Comparison of ENCODE assay signal across 9 mouse cellular contexts in genomic region chr15:88836571-88836970, GRCm38 (mm10). TPM values are rescaled to one million over a fixed set of nuclear protein-coding genes. Genes with fewer than 3 reads are reported as not detected.
DNase-seq lines count a peak whose midpoint lies in the region; ATAC-seq lines count a peak whose summit lies in the region.
"Had no signal": no experiment of that assay in that cellular context is flagged by ENCODE, and none has a peak within 500 bp of the region (broad histone marks: within the 10 kb centered on the region; RNA-seq: fewer than 3 reads in every experiment).

No protein-coding gene starts in this region.

- no peak overlapping the region for H3K9ac ChIP-seq in heart, embryonic 15.5 days
- H3K9ac ChIP-seq in embryonic facial prominence, embryonic 14.5 days (ENCODE audit: low read depth, low read length) = no peak overlapping the region
- no peak overlapping the region; the same call in 1 of the 2 replicates for H3K9ac ChIP-seq in intestine, embryonic 16.5 days (ENCODE audit: low read depth, low read length)
- H3K9ac ChIP-seq in midbrain, embryonic 16.5 days (ENCODE audit: low read depth, low read length) = 0 out of 2 replicates have a peak overlapping the region, but pooled peaks have one; percentile 3

- peaks cover 62% of the 10 kb centered on the region for H3K4me1 ChIP-seq in heart, embryonic 15.5 days (replicated peaks)
- H3K4me1 ChIP-seq in embryonic facial prominence, embryonic 14.5 days (ENCODE audit: control insufficient read depth, insufficient read depth, low read length) = peaks cover 18% of the 10 kb centered on the region
- H3K4me1 ChIP-seq in intestine, embryonic 16.5 days (ENCODE audit: control insufficient read depth, insufficient read depth, low read length) = peaks cover 31% of the 10 kb centered on the region
- peaks cover 20% of the 10 kb centered on the region for H3K4me1 ChIP-seq in midbrain, embryonic 16.5 days (ENCODE audit: control insufficient read depth, insufficient read depth, low read length)

- intact Hi-C loops in gastrocnemius, postnatal 14 days (cut with DNase I; ENCODE audit: low total_unique reads) = no loop called here

- H3K27ac ChIP-seq in heart, embryonic 15.5 days = peak overlapping the region; percentile 5; the same call in 1 of the 2 replicates
- no peak overlapping the region for H3K27ac ChIP-seq in embryonic facial prominence, embryonic 14.5 days (replicated peaks; ENCODE audit: low read depth, low read length)
- H3K27ac ChIP-seq in intestine, embryonic 16.5 days (ENCODE audit: low read length) = peak overlapping the region; percentile 26; the same call in 1 of the 2 replicates
- H3K27ac ChIP-seq in midbrain, embryonic 16.5 days (ENCODE audit: low read length) = no peak overlapping the region

- DNase-seq in heart, adult 8-10 months (ENCODE audit: low spot score) = no peak
- DNase-seq in embryonic facial prominence, embryonic 14.5 days (ENCODE audit: low spot score) = no peak
- DNase-seq in gastrocnemius, postnatal 14 days = no peak
- no peak for DNase-seq in layer of hippocampus, adult 18-20 months (ENCODE audit: low spot score in 2 of 2)
- DNase-seq in gastrocnemius, postnatal 4 days (ENCODE audit: low spot score in 2 of 2) = no peak

- 62% methylated on average over 5 of the region's 5 CpGs for WGBS in heart, embryonic 15.5 days
- 60% methylated on average over 5 of the region's 5 CpGs for whole genome bisulfite sequencing in embryonic facial prominence, embryonic 14.5 days
- WGBS in intestine, embryonic 16.5 days = 49% methylated on average over 5 of the region's 5 CpGs
- 85% methylated on average over 5 of the region's 5 CpGs for WGBS in midbrain, embryonic 16.5 days

- no peak for ATAC-seq in heart, embryonic 15.5 days (replicated peaks; ENCODE audit: insufficient number of reproducible peaks, insufficient read depth, low FRiP score, low read depth)
- ATAC-seq in embryonic facial prominence, embryonic 14.5 days (ENCODE audit: low read depth) = no peak
- 0 out of 2 replicates have a peak, but pooled peaks have one; percentile 5 for ATAC-seq in intestine, embryonic 16.5 days
- no peak for ATAC-seq in midbrain, embryonic 16.5 days

- H3K27me3 ChIP-seq in heart, embryonic 15.5 days = no peaks in the 10 kb centered on the region
- H3K27me3 ChIP-seq in embryonic facial prominence, embryonic 14.5 days (replicated peaks; ENCODE audit: control insufficient read depth, insufficient read depth, low read length) = no peaks in the 10 kb centered on the region
- no peaks in the 10 kb centered on the region for H3K27me3 ChIP-seq in intestine, embryonic 16.5 days (replicated peaks; ENCODE audit: control insufficient read depth, insufficient read depth, low read length)
- H3K27me3 ChIP-seq in midbrain, embryonic 16.5 days (ENCODE audit: control insufficient read depth, insufficient read depth, low read depth, low read length) = no peaks in the 10 kb centered on the region
- H3K27me3 ChIP-seq: limb, embryonic 15.5 days had no signal

- H3K4me3 ChIP-seq in heart, embryonic 15.5 days = no peak overlapping the region; the same call in 1 of the 2 replicates
- H3K4me3 ChIP-seq in embryonic facial prominence, embryonic 14.5 days (ENCODE audit: low read depth, low read length) = no peak overlapping the region; the same call in 1 of the 2 replicates
- 0 out of 2 replicates have a peak overlapping the region, but pooled peaks have one; percentile 8 for H3K4me3 ChIP-seq in intestine, embryonic 16.5 days (ENCODE audit: low read length)
- peak overlapping the region; percentile 51 for H3K4me3 ChIP-seq in midbrain, embryonic 16.5 days (ENCODE audit: low read depth, low read length)

- H3K4me2 ChIP-seq in heart, embryonic 15.5 days = peak overlapping the region; percentile 92
- peak overlapping the region; percentile 88 for H3K4me2 ChIP-seq in embryonic facial prominence, embryonic 14.5 days (ENCODE audit: low read depth, low read length)
- H3K4me2 ChIP-seq in intestine, embryonic 16.5 days (ENCODE audit: low read depth, low read length) = peak overlapping the region; percentile 75
- peak overlapping the region; percentile 89 for H3K4me2 ChIP-seq in midbrain, embryonic 16.5 days (ENCODE audit: low read length)

- no peaks in the 10 kb centered on the region for H3K36me3 ChIP-seq in heart, embryonic 15.5 days
- no peaks in the 10 kb centered on the region for H3K36me3 ChIP-seq in embryonic facial prominence, embryonic 14.5 days (ENCODE audit: control insufficient read depth, insufficient read depth, low read length)
- H3K36me3 ChIP-seq in intestine, embryonic 16.5 days (ENCODE audit: control insufficient read depth, insufficient read depth, low read length) = no peaks in the 10 kb centered on the region
- no peaks in the 10 kb centered on the region for H3K36me3 ChIP-seq in midbrain, embryonic 16.5 days (ENCODE audit: control insufficient read depth, insufficient read depth, low read length)
- H3K36me3 ChIP-seq: limb, embryonic 15.5 days had no signal

- no peaks in the 10 kb centered on the region for H3K9me3 ChIP-seq in heart, embryonic 15.5 days (replicated peaks)
- no peaks in the 10 kb centered on the region for H3K9me3 ChIP-seq in embryonic facial prominence, embryonic 14.5 days (ENCODE audit: control insufficient read depth, low read length)
- no peaks in the 10 kb centered on the region for H3K9me3 ChIP-seq in intestine, embryonic 16.5 days (ENCODE audit: control insufficient read depth, low read length)
- H3K9me3 ChIP-seq in midbrain, embryonic 16.5 days (replicated peaks; ENCODE audit: control insufficient read depth, low read length, poor library complexity, severe bottlenecking) = no peaks in the 10 kb centered on the region
- H3K9me3 ChIP-seq: limb, embryonic 15.5 days had no signal

RNA-seq across cellular contexts. Expression of gene Creld2, which starts 17.1 kb away (rescaled TPM):
- polyA plus RNA-seq in heart, embryonic 15.5 days (2015; fragmentation: Nextera tagmentation; extraction: Ambion mirVana) = 47.5 and 62.1 TPM in 2 replicates
- 10 to 100 TPM; 17.2 to 28.0 (median 21.1) TPM for total RNA-seq in heart, adult 8-10 months (2022)
- polyA plus RNA-seq in embryonic facial prominence, embryonic 14.5 days (2014; fragmentation: Nextera tagmentation; extraction: Ambion mirVana) = 76.1 and 84.5 TPM in 2 replicates
- 123 and 137 TPM in 2 replicates for polyA plus RNA-seq in intestine, embryonic 16.5 days (2015; fragmentation: Nextera tagmentation; extraction: Ambion mirVana)
- polyA plus RNA-seq in midbrain, embryonic 16.5 days (2015; fragmentation: Nextera tagmentation; extraction: Ambion mirVana) = 60.6 and 66.4 TPM in 2 replicates
- total RNA-seq in gastrocnemius, postnatal 14 days (2021) = 10 to 100 TPM in 1 of 2 experiments, 1 to 10 TPM in 1; 8.9 to 11.4 TPM
- total RNA-seq in layer of hippocampus, adult 18-20 months (2021) = 10 to 100 TPM; 29.7 to 30.6 TPM
- total RNA-seq in gastrocnemius, postnatal 4 days (2021) = 10 to 100 TPM; 20.8 to 22.0 TPM

RNA-seq across cellular contexts. Expression of gene Alg12, which starts 17.5 kb away (rescaled TPM):
- 8.6 and 11.2 TPM in 2 replicates for polyA plus RNA-seq in heart, embryonic 15.5 days (2015; fragmentation: Nextera tagmentation; extraction: Ambion mirVana)
- 10 to 100 TPM in 2 of 4 experiments, 1 to 10 TPM in 2; 7.4 to 10.3 (median 9.9) TPM for total RNA-seq in heart, adult 8-10 months (2022)
- 11.8 and 12.2 TPM in 2 replicates for polyA plus RNA-seq in embryonic facial prominence, embryonic 14.5 days (2014; fragmentation: Nextera tagmentation; extraction: Ambion mirVana)
- 16.7 and 16.9 TPM in 2 replicates for polyA plus RNA-seq in intestine, embryonic 16.5 days (2015; fragmentation: Nextera tagmentation; extraction: Ambion mirVana)
- 7.8 and 9.4 TPM in 2 replicates for polyA plus RNA-seq in midbrain, embryonic 16.5 days (2015; fragmentation: Nextera tagmentation; extraction: Ambion mirVana)
- total RNA-seq in gastrocnemius, postnatal 14 days (2021) = 1 to 10 TPM; 4.9 to 5.4 TPM
- 10 to 100 TPM; 12.0 to 12.4 TPM for total RNA-seq in layer of hippocampus, adult 18-20 months (2021)
- 1 to 10 TPM; 6.9 to 9.0 TPM for total RNA-seq in gastrocnemius, postnatal 4 days (2021)

RNA-seq across cellular contexts. Expression of gene Pim3, which starts 25.4 kb away (rescaled TPM):
- polyA plus RNA-seq in heart, embryonic 15.5 days (2015; fragmentation: Nextera tagmentation; extraction: Ambion mirVana) = 61.4 and 71.9 TPM in 2 replicates
- 100 to 1,000 TPM in 1 of 4 experiments, 10 to 100 TPM in 3; 70.8 to 183 (median 86.1) TPM for total RNA-seq in heart, adult 8-10 months (2022)
- 38.6 and 45.1 TPM in 2 replicates for polyA plus RNA-seq in embryonic facial prominence, embryonic 14.5 days (2014; fragmentation: Nextera tagmentation; extraction: Ambion mirVana)
- polyA plus RNA-seq in intestine, embryonic 16.5 days (2015; fragmentation: Nextera tagmentation; extraction: Ambion mirVana) = 45.7 and 46.3 TPM in 2 replicates
- 64.7 and 67.5 TPM in 2 replicates for polyA plus RNA-seq in midbrain, embryonic 16.5 days (2015; fragmentation: Nextera tagmentation; extraction: Ambion mirVana)
- 10 to 100 TPM; 13.4 to 26.0 TPM for total RNA-seq in gastrocnemius, postnatal 14 days (2021)
- total RNA-seq in layer of hippocampus, adult 18-20 months (2021) = 10 to 100 TPM; 36.8 to 47.6 TPM
- total RNA-seq in gastrocnemius, postnatal 4 days (2021) = 10 to 100 TPM; 18.5 to 21.0 TPM

Comparison
In these comparisons a context has a peak if more than half of its experiments do, and no peak if none do; other contexts are left out.
1. H3K27ac ChIP-seq: peak in heart, embryonic 15.5 days (single experiment) and intestine, embryonic 16.5 days (single experiment); none in embryonic facial prominence, embryonic 14.5 days (single experiment) and midbrain, embryonic 16.5 days (single experiment).
2. H3K4me3 ChIP-seq: peak in intestine, embryonic 16.5 days (single experiment) and midbrain, embryonic 16.5 days (single experiment); none in heart, embryonic 15.5 days (single experiment) and embryonic facial prominence, embryonic 14.5 days (single experiment).
3. Peak in every context shown above with its lines, with median percentiles within 50 percentile points of each other: H3K4me2 ChIP-seq.